Mouse (Mus musculus): ENCODE measurements at regions not wholly inside any gene's neighbourhood (a gene's known extent, or its start where the extent isn't known, plus 50 kb on each side); places are given as distances from the start of the nearest gene placed in this dataset.

DNA sequence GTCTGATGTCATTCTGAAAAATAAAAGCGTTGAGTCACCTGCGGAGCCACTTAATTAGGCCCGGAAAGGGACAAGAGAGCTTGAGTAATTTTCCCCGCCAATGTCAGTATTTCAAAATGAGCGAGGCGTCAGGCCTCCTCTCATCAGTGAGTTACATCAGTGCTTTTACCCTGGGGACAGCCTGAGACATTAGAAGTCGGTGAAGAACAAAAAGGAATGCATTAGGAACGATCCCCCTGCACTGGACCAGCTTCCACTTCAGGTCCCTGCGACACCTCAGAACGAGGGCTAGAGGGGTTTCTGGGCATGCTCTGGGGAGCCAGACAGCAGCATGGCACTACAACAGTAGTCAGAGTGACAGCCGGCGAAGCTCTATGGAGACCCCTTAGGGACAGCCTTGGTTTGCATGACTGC lies 162.3 kb downstream of the Bcl2l11 start:
- no peak for TF ChIP-seq CTCF (IDR thresholded peaks at IDR 0.05; ENCODE audit: low read depth, low read length)
- TF ChIP-seq POLR2A (IDR thresholded peaks at IDR 0.05; ENCODE audit: borderline replicate concordance, low read depth, low read length): no peak

Measured in bone marrow macrophage, adult 2 months (primary cell).